Comparison of ENCODE assay signal across 1 mouse cellular context in genomic region chr2:118659077-118659476, GRCm38 (mm10).
TF ChIP-seq lines count a peak whose summit lies in the region.

No protein-coding gene starts in this region.

TF ChIP-seq in MEL, 35 proteins besides CTCF, POLR2A, EP300 and RAD21 (continued from another document):
- TF ChIP-seq ETS1 (IDR thresholded peaks at IDR 0.05; ENCODE audit: low read depth, low read length) (peak; percentile 94), JUND (IDR thresholded peaks at IDR 0.05; ENCODE audit: low read depth, low read length) (peak; percentile 83; the same call in 1 of the 2 replicates), ZNF384 (IDR thresholded peaks at IDR 0.05; ENCODE audit: low read depth, low read length) (0 out of 2 replicates have a peak, but pooled peaks have one; percentile 19), SIN3A (IDR thresholded peaks at IDR 0.05; ENCODE audit: low read length) (peak; percentile 81)
